Comparison of ENCODE assay signal across 27 mouse cellular contexts in the genomic region with DNA sequence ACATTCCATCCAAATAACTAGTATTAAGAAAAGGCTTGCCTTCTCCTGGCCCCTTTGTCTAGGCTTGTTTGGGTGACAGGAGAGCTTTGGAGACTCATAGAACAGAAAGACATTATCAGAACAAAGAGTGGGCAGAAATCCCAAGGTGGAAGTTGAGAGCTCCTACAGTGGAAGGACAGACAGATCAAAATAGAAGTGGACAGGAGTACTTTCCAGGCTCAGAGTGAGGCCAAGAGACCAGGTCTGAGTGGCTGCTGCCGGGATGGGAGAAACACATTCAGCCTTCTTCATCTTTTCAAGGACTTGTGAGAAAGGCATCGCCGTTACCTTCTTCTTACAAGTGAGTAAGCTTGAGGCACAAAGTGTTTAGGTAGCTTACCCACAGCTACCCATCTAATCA.
A peak's percentile ranks its signal among the peaks of the same experiment; 100 is the strongest.
DNase-seq lines count a peak whose midpoint lies in the region; ATAC-seq lines count a peak whose summit lies in the region.
"Had no signal": no experiment of that assay in that cellular context is flagged by ENCODE, and none has a peak within 500 bp of the region (broad histone marks: within the 10 kb centered on the region; RNA-seq: fewer than 3 reads in every experiment).

No protein-coding gene starts in this region.

- no peak overlapping the region for H3K27ac ChIP-seq in intestine, embryonic 14.5 days (ENCODE audit: low read depth)
- no peak overlapping the region for H3K27ac ChIP-seq in intestine, embryonic 16.5 days (ENCODE audit: low read length)
- H3K27ac ChIP-seq in limb, embryonic 12.5 days = peak overlapping the region; percentile 50; the same call in 1 of the 2 replicates
- H3K27ac ChIP-seq: embryonic facial prominence, embryonic 12.5 days; embryonic facial prominence, embryonic 15.5 days; forebrain, embryonic 12.5 days; forebrain, embryonic 15.5 days; hindbrain, embryonic 12.5 days; hindbrain, embryonic 15.5 days; intestine, embryonic 15.5 days had no signal

- H3K9ac ChIP-seq in intestine, embryonic 14.5 days (ENCODE audit: low read length) = no peak overlapping the region
- H3K9ac ChIP-seq in intestine, embryonic 16.5 days (ENCODE audit: low read depth, low read length) = no peak overlapping the region
- no peak overlapping the region for H3K9ac ChIP-seq in limb, embryonic 12.5 days (replicated peaks)
- H3K9ac ChIP-seq: embryonic facial prominence, embryonic 12.5 days; embryonic facial prominence, embryonic 15.5 days; forebrain, embryonic 12.5 days; forebrain, embryonic 15.5 days; heart, embryonic 12.5 days; heart, embryonic 15.5 days; hindbrain, embryonic 12.5 days; hindbrain, embryonic 15.5 days; intestine, embryonic 15.5 days had no signal

- peaks cover 18% of the 10 kb centered on the region for H3K4me1 ChIP-seq in intestine, embryonic 14.5 days (replicated peaks; ENCODE audit: control insufficient read depth, insufficient read depth, low read length)
- H3K4me1 ChIP-seq in intestine, embryonic 16.5 days (ENCODE audit: control insufficient read depth, insufficient read depth, low read length) = peaks cover 12% of the 10 kb centered on the region
- peaks cover 19% of the 10 kb centered on the region for H3K4me1 ChIP-seq in limb, embryonic 12.5 days (replicated peaks)
- H3K4me1 ChIP-seq: embryonic facial prominence, embryonic 12.5 days; embryonic facial prominence, embryonic 15.5 days; forebrain, embryonic 12.5 days had no signal

- intact Hi-C loops in heart, postnatal 10 days (cut with DNase I) = loop anchor here (5.0 to 10.0 kb wide), 2 partner anchors 75 to 268 kb away; no protein-coding TSS in a partner anchor

- H3K4me2 ChIP-seq in intestine, embryonic 14.5 days (ENCODE audit: low read length) = no peak overlapping the region
- no peak overlapping the region for H3K4me2 ChIP-seq in intestine, embryonic 16.5 days (ENCODE audit: low read depth, low read length)
- H3K4me2 ChIP-seq in limb, embryonic 12.5 days = no peak overlapping the region
- H3K4me2 ChIP-seq: embryonic facial prominence, embryonic 12.5 days; embryonic facial prominence, embryonic 15.5 days; forebrain, embryonic 12.5 days; forebrain, embryonic 15.5 days; heart, embryonic 12.5 days; heart, embryonic 15.5 days; hindbrain, embryonic 12.5 days; hindbrain, embryonic 15.5 days; intestine, embryonic 15.5 days had no signal

- H3K9me3 ChIP-seq in intestine, embryonic 14.5 days (ENCODE audit: control insufficient read depth, low read length) = no peaks in the 10 kb centered on the region
- H3K9me3 ChIP-seq in intestine, embryonic 16.5 days (ENCODE audit: control insufficient read depth, low read length) = no peaks in the 10 kb centered on the region
- H3K9me3 ChIP-seq in limb, embryonic 12.5 days = peaks cover 5% of the 10 kb centered on the region; the same call in 1 of the 2 replicates
- H3K9me3 ChIP-seq: embryonic facial prominence, embryonic 12.5 days; embryonic facial prominence, embryonic 15.5 days; forebrain, embryonic 12.5 days; forebrain, embryonic 15.5 days; heart, embryonic 15.5 days; hindbrain, embryonic 12.5 days; hindbrain, embryonic 15.5 days; intestine, embryonic 15.5 days had no signal

- DNase-seq in heart, adult 11 months = peak; percentile 88
- DNase-seq in heart, postnatal 10 days = no peak
- peak; percentile 50 for DNase-seq in intestine, embryonic 14.5 days (ENCODE audit: low spot score)
- peak; percentile 17 for DNase-seq in testis, postnatal 10 days (ENCODE audit: low spot score)
- DNase-seq in testis, postnatal 14 days (ENCODE audit: low spot score) = no peak
- no peak for DNase-seq in spleen, postnatal 10 days (ENCODE audit: low spot score in 2 of 2)
- DNase-seq: adrenal gland, adult 8-10 months; adrenal gland, postnatal 25 days; cerebellum, adult 2 months; cerebellum, adult 9-11 months; cerebellum, postnatal 25 days; gastrocnemius, adult 2 months; gastrocnemius, postnatal 14 days; heart, postnatal 14 days had no signal

- ATAC-seq in intestine, embryonic 14.5 days (replicated peaks; ENCODE audit: low FRiP score, low TSS enrichment, low read depth) = no peak
- ATAC-seq in intestine, embryonic 16.5 days = no peak
- ATAC-seq in limb, embryonic 12.5 days (ENCODE audit: insufficient number of reproducible peaks, insufficient read depth, low FRiP score, low TSS enrichment, low read depth) = no peak
- ATAC-seq: activated CD4-positive, CD25-positive, alpha-beta regulatory T cell, adult 4 months; forebrain, embryonic 15.5 days; intestine, embryonic 15.5 days had no signal

- no peaks in the 10 kb centered on the region for H3K36me3 ChIP-seq in intestine, embryonic 14.5 days (ENCODE audit: control insufficient read depth, insufficient read depth, low read length)
- H3K36me3 ChIP-seq in intestine, embryonic 16.5 days (ENCODE audit: control insufficient read depth, insufficient read depth, low read length) = no peaks in the 10 kb centered on the region
- no peaks in the 10 kb centered on the region for H3K36me3 ChIP-seq in limb, embryonic 12.5 days
- H3K36me3 ChIP-seq: embryonic facial prominence, embryonic 12.5 days; embryonic facial prominence, embryonic 15.5 days; forebrain, embryonic 12.5 days; forebrain, embryonic 15.5 days; heart, embryonic 12.5 days; heart, embryonic 15.5 days; hindbrain, embryonic 12.5 days; hindbrain, embryonic 15.5 days; intestine, embryonic 15.5 days had no signal

- WGBS in intestine, embryonic 14.5 days = 95% methylated on average over 3 of the region's 3 CpGs
- 93% methylated on average over 3 of the region's 3 CpGs for WGBS in intestine, embryonic 16.5 days
- 96% methylated on average over 3 of the region's 3 CpGs for WGBS in limb, embryonic 12.5 days

- H3K27me3 ChIP-seq in intestine, embryonic 14.5 days (replicated peaks; ENCODE audit: control insufficient read depth, insufficient read depth, low read length) = no peaks in the 10 kb centered on the region
- H3K27me3 ChIP-seq in intestine, embryonic 16.5 days (replicated peaks; ENCODE audit: control insufficient read depth, insufficient read depth, low read length) = no peaks in the 10 kb centered on the region
- no peaks in the 10 kb centered on the region for H3K27me3 ChIP-seq in limb, embryonic 12.5 days
- H3K27me3 ChIP-seq: embryonic facial prominence, embryonic 12.5 days; embryonic facial prominence, embryonic 15.5 days; forebrain, embryonic 12.5 days; forebrain, embryonic 15.5 days; heart, embryonic 12.5 days; heart, embryonic 15.5 days; hindbrain, embryonic 12.5 days; hindbrain, embryonic 15.5 days; intestine, embryonic 15.5 days had no signal

- H3K4me3 ChIP-seq in intestine, embryonic 14.5 days (ENCODE audit: low read depth, low read length) = no peak overlapping the region
- no peak overlapping the region for H3K4me3 ChIP-seq in intestine, embryonic 16.5 days (ENCODE audit: low read length)
- H3K4me3 ChIP-seq in limb, embryonic 12.5 days (replicated peaks) = no peak overlapping the region
- H3K4me3 ChIP-seq: embryonic facial prominence, embryonic 12.5 days; embryonic facial prominence, embryonic 15.5 days; erythroblast, embryonic 14.5 days; forebrain, embryonic 12.5 days; forebrain, embryonic 15.5 days; gastrocnemius, adult 2 months; heart, embryonic 12.5 days; heart, embryonic 15.5 days; hindbrain, embryonic 12.5 days; hindbrain, embryonic 15.5 days; intestine, embryonic 15.5 days had no signal

Comparison
In these comparisons a context has a peak if more than half of its experiments do, and no peak if none do; other contexts are left out.
1. DNase-seq: peak in heart, adult 11 months (single experiment), intestine, embryonic 14.5 days (single experiment) and testis, postnatal 10 days (single experiment); none in heart, postnatal 10 days (0 of 2), testis, postnatal 14 days (single experiment) and spleen, postnatal 10 days (0 of 2).